Mouse (Mus musculus) cortical plate, adult 2 months (tissue): ENCODE measurements at regions not wholly inside any gene's neighbourhood (a gene's known extent, or its start where the extent isn't known, plus 50 kb on each side); places are given as distances from the start of the nearest gene placed in this dataset.

ENCODE experiments used
- H3K27ac ChIP-seq: fragments of 200-500 bp; 2 replicates; pipeline ENCODE4 v1.5.1; 2012; ENCODE audit warnings: low read length, control low read depth, inconsistent platforms; ENCODE audit not compliant: insufficient read depth
- H3K4me1 ChIP-seq: fragments of 200-500 bp; 2 replicates; pipeline ENCODE4 v1.6.1; 2011; ENCODE audit warnings: low read length; ENCODE audit not compliant: control insufficient read depth, insufficient read depth
- H3K4me3 ChIP-seq: fragments of 200-500 bp; 2 replicates; pipeline ENCODE4 v1.5.1; 2011; ENCODE audit warnings: mild to moderate bottlenecking, low read length, control low read depth; ENCODE audit not compliant: insufficient read depth
- CTCF ChIP-seq: fragments of 200-500 bp; IDR thresholded peaks from 2 replicates; pipeline ENCODE4 v1.5.1; 2011; ENCODE audit warnings: mild to moderate bottlenecking, control low read depth, low read length; ENCODE audit not compliant: insufficient read depth; ENCODE audit errors: extremely low read depth
- POLR2A ChIP-seq: fragments of 200-500 bp; IDR thresholded peaks from 2 replicates; pipeline ENCODE4 v1.6.1; 2011; ENCODE audit warnings: mild to moderate bottlenecking, low read length, control low read depth; ENCODE audit not compliant: insufficient read depth; ENCODE audit errors: extremely low read depth

GRCm38 (mm10) chr8:10711474-10711873, 296.8 kb downstream of the Irs2 start:
- TF ChIP-seq POLR2A (no peak), CTCF (no peak)
- H3K4me1 ChIP-seq, result no peaks in the 10 kb centered on the region
- H3K4me3 ChIP-seq, result no peak overlapping the region
- no peak overlapping the region for H3K27ac ChIP-seq

GRCm38 (mm10) chr8:10708509-10708908, 299.7 kb downstream of the Irs2 start:
- Histone ChIP-seq H3K27ac (no peak overlapping the region), H3K4me1 (no peaks in the 10 kb centered on the region), H3K4me3 (no peak overlapping the region)
- TF ChIP-seq CTCF, result no peak
- no peak for TF ChIP-seq POLR2A

GRCm38 (mm10) chr8:10707122-10707521, 301.1 kb downstream of the Irs2 start:
- H3K4me3 ChIP-seq, result no peak overlapping the region
- no peak for TF ChIP-seq CTCF
- no peak for TF ChIP-seq POLR2A
- H3K27ac ChIP-seq, result no peak overlapping the region
- no peaks in the 10 kb centered on the region for H3K4me1 ChIP-seq

GRCm38 (mm10) chr8:10705909-10706308, 302.3 kb downstream of the Irs2 start:
- Histone ChIP-seq H3K4me3 (no peak overlapping the region), H3K27ac (no peak overlapping the region), H3K4me1 (no peaks in the 10 kb centered on the region)
- no peak for TF ChIP-seq POLR2A
- TF ChIP-seq CTCF, result no peak

GRCm38 (mm10) chr8:10702755-10703154, 305.5 kb downstream of the Irs2 start:
- TF ChIP-seq POLR2A (no peak), CTCF (no peak)
- Histone ChIP-seq H3K4me3 (no peak overlapping the region), H3K4me1 (no peaks in the 10 kb centered on the region), H3K27ac (no peak overlapping the region)

GRCm38 (mm10) chr8:10702248-10702647, 306.0 kb downstream of the Irs2 start:
- H3K4me1 ChIP-seq, result no peaks in the 10 kb centered on the region
- no peak overlapping the region for H3K4me3 ChIP-seq
- TF ChIP-seq POLR2A, result no peak
- no peak for TF ChIP-seq CTCF
- H3K27ac ChIP-seq, result no peak overlapping the region

GRCm38 (mm10) chr8:10701648-10702061, 306.6 kb downstream of the Irs2 start:
- Histone ChIP-seq H3K4me3 (no peak overlapping the region), H3K4me1 (no peaks in the 10 kb centered on the region), H3K27ac (no peak overlapping the region)
- TF ChIP-seq CTCF (no peak), POLR2A (no peak)

- no peaks in the 10 kb centered on the region for H3K4me1 ChIP-seq
- no peak for TF ChIP-seq CTCF
- TF ChIP-seq POLR2A, result no peak
- no peak overlapping the region for H3K27ac ChIP-seq
- no peak overlapping the region for H3K4me3 ChIP-seq
Measured at GRCm38 (mm10) chr8:10701226-10701625, 307.0 kb downstream of the Irs2 start.

- no peak overlapping the region for H3K27ac ChIP-seq
- no peaks in the 10 kb centered on the region for H3K4me1 ChIP-seq
- TF ChIP-seq CTCF, result no peak
- TF ChIP-seq POLR2A, result no peak
Measured at GRCm38 (mm10) chr8:10699669-10700068, 308.6 kb downstream of the Irs2 start.

GRCm38 (mm10) chr8:10695181-10695580, 313.1 kb downstream of the Irs2 start:
- no peaks in the 10 kb centered on the region for H3K4me1 ChIP-seq
- no peak overlapping the region for H3K27ac ChIP-seq
- TF ChIP-seq POLR2A, result no peak
- TF ChIP-seq CTCF, result no peak
- H3K4me3 ChIP-seq, result no peak overlapping the region

More at GRCm38 (mm10) chr8:10699669-10700068, 308.6 kb downstream of the Irs2 start:
- no peak overlapping the region for H3K4me3 ChIP-seq

- no peak overlapping the region for H3K4me3 ChIP-seq
- no peak overlapping the region for H3K27ac ChIP-seq
- H3K4me1 ChIP-seq, result no peaks in the 10 kb centered on the region
- no peak for TF ChIP-seq POLR2A
- TF ChIP-seq CTCF, result no peak
Measured at GRCm38 (mm10) chr8:10690659-10691058, 317.6 kb downstream of the Irs2 start.
